Mouse (Mus musculus) myocyte (in vitro differentiated cells): Measurements from ENCODE around the gene Mybph.

Source experiments
- CEBPB ChIP-seq: IDR thresholded peaks from 2 replicates; pipeline ENCODE4 v1.6.1; 2011; ENCODE audit warnings: mild to moderate bottlenecking, moderate library complexity; ENCODE audit not compliant: poor library complexity, insufficient read depth, severe bottlenecking
- E2F4 ChIP-seq: IDR thresholded peaks from one replicate; pipeline ENCODE4 v1.6.1; 2011; ENCODE audit warnings: mild to moderate bottlenecking, control low read depth, moderate library complexity; ENCODE audit not compliant: insufficient read depth
- MAX ChIP-seq: IDR thresholded peaks from one replicate; pipeline ENCODE4 v1.6.1; 2011; ENCODE audit warnings: low read depth, mild to moderate bottlenecking, control low read depth
- MYOD1 ChIP-seq, 3 experiments: IDR thresholded peaks; one replicate each; pipeline ENCODE4 v1.6.1; 2011; ENCODE audit warnings: control low read depth in 2 of 3, low read depth in 2 of 3, mild to moderate bottlenecking in 2 of 3, moderate library complexity in 1 of 3; ENCODE audit not compliant: insufficient read length in 2 of 3, control insufficient read depth in 1 of 3
- MYOG ChIP-seq, 3 experiments: IDR thresholded peaks; one replicate each; pipeline ENCODE4 v1.6.1; 2011; ENCODE audit warnings: control low read depth in 2 of 3, low read depth in 2 of 3, mild to moderate bottlenecking in 2 of 3; ENCODE audit not compliant: insufficient read length in 2 of 3, control insufficient read depth in 1 of 3, insufficient read depth in 1 of 3
- POLR2A ChIP-seq: IDR thresholded peaks from one replicate; pipeline ENCODE4 v1.6.1; 2011; ENCODE audit warnings: low read depth, mild to moderate bottlenecking, control low read depth, moderate library complexity; ENCODE audit not compliant: insufficient read length
- POLR2AphosphoS2 ChIP-seq: IDR thresholded peaks from one replicate; pipeline ENCODE4 v1.6.1; 2011; ENCODE audit warnings: low read depth, control low read depth; ENCODE audit not compliant: insufficient read length
- REST ChIP-seq: IDR thresholded peaks from one replicate; pipeline ENCODE4 v1.6.1; 2011; ENCODE audit warnings: mild to moderate bottlenecking, control low read depth, moderate library complexity; ENCODE audit not compliant: insufficient read depth, insufficient read length
- SRF ChIP-seq: IDR thresholded peaks from one replicate; pipeline ENCODE4 v1.6.1; 2011; ENCODE audit warnings: low read depth; ENCODE audit not compliant: control insufficient read depth, insufficient read length
- TCF12 ChIP-seq: IDR thresholded peaks from one replicate; pipeline ENCODE4 v1.6.1; 2011; ENCODE audit warnings: mild to moderate bottlenecking, control low read depth; ENCODE audit not compliant: poor library complexity, insufficient read depth, severe bottlenecking
- TCF3 ChIP-seq: IDR thresholded peaks from one replicate; pipeline ENCODE4 v1.6.1; 2011; ENCODE audit warnings: low read depth, control low read depth; ENCODE audit not compliant: insufficient read length
- USF1 ChIP-seq: IDR thresholded peaks from one replicate; pipeline ENCODE4 v1.6.1; 2011; ENCODE audit warnings: low read depth, mild to moderate bottlenecking, control low read depth, moderate library complexity

GRCm38 (mm10) chr1:134154655-134155054 is 38.6 kb upstream of the Mybph start:
- TF ChIP-seq POLR2A (no peak), E2F4 (no peak), MYOD1 (IDR thresholded peaks at IDR 0.05; ENCODE audit: control insufficient read depth in 1 of 3, insufficient read length in 2 of 3, low read depth in 2 of 3) (no peak), USF1 (no peak), POLR2AphosphoS2 (no peak), TCF12 (no peak), CEBPB (no peak), MAX (no peak), TCF3 (no peak), MYOG (IDR thresholded peaks at IDR 0.05; ENCODE audit: control insufficient read depth in 1 of 3, insufficient read depth in 1 of 3, insufficient read length in 2 of 3, low read depth in 2 of 3) (no peak), REST (no peak), SRF (no peak)
